Mouse (Mus musculus): ENCODE measurements around the gene Gosr1. TPM values are rescaled to one million over a fixed set of nuclear protein-coding genes. Genes with fewer than 3 reads are reported as not detected.
"Not testable (repeated sequence)": the region's sequence is repeated elsewhere in the genome, so short reads cannot be mapped to it uniquely, and the experiment has no call there.

Gene Gosr1
- total RNA-seq, 2 experiments from 2014 or later, result 30.7 to 32.9 TPM

GRCm38 (mm10) chr11:76735753-76736324 lies 27.5 kb downstream of the Gosr1 start:
- DNase-seq, result no peak

DNA sequence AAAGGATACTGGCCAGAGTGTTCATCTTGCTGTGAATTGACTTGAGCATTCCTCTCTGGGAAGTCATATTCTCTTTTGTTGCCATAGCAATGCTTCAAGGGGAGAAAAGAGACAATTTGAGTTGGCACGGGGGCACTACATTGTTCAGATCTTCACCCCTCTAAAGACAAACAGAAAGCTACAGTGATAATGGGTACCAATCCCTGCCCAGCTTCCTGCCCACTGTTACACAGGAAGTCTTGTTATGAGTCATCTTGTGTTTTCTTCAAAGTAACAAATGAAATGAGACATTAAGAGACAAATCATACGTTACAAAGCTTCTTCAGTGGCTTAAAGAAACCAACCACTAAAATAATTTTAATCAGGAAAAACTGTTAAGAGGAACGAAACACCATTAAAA lies 28.8 kb downstream of the Gosr1 start:
- intact Hi-C loops (cut with DNase I), result no loop called here
- no peak for DNase-seq

More at GRCm38 (mm10) chr11:76735753-76736324, 27.5 kb downstream of the Gosr1 start:
- intact Hi-C loops (cut with DNase I), result no loop called here

DNA sequence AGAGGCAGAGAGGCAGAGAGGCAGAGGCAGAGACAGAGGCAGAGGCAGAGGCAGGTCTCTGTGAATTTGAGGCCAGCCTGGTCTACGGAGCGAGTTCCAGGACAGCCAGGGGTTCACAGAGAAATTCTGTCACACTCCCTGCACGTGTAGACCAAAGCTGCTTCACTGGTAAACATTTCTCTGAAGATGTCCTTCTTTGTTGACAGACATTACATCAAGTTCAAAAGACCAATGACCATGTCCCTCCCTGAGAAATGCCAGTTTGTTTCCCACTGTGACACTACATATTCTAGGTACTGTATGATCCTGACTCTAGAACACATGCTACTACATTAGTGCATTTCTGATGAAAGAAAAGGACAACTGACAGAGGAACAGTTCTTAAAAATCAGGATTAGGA lies 32.7 kb downstream of the Gosr1 start:
- no peak for DNase-seq
- intact Hi-C loops (cut with DNase I), result no loop called here

GRCm38 (mm10) chr11:76728093-76728492 lies 35.3 kb downstream of the Gosr1 start:
- intact Hi-C loops (cut with DNase I), result no loop called here
- DNase-seq, result no peak

- DNase-seq, result no peak
- intact Hi-C loops (cut with DNase I), result no loop called here
Observed at GRCm38 (mm10) chr11:76723911-76724310, 39.5 kb downstream of the Gosr1 start.

- intact Hi-C loops (cut with DNase I), result no loop called here
- no peak for DNase-seq
Observed at GRCm38 (mm10) chr11:76717000-76717399, 46.4 kb downstream of the Gosr1 start.

GRCm38 (mm10) chr11:76709625-76710452 lies 53.5 kb downstream of the Gosr1 start:
- DNase-seq, result peak; percentile 45 to 46

DNA sequence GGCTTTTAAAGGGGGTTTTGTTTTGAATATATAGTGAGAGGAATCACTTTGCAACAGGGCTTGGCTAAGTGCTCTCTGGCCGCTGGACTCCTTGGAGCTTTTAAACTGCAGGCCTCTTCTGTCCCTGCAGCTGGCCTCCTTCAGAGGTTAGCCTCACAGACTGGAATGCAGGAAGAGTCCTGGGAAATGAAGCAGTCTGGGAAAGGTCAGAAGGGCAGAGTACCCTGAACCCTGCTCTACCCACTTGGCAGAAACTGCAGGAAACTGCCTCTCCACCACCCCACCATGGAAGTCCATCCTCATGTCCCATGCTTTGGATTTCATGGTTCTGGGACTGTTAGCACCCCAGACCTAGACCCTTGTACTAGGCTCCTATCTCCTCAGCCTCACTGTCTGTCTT lies 54.5 kb downstream of the Gosr1 start:
- intact Hi-C loops (cut with DNase I), result no loop called here
- no peak for DNase-seq

More at GRCm38 (mm10) chr11:76709625-76710452, 53.5 kb downstream of the Gosr1 start:
- intact Hi-C loops (cut with DNase I), result no loop called here

- peak; percentile 11 to 23 for DNase-seq
- intact Hi-C loops (cut with DNase I), result no loop called here
Observed at GRCm38 (mm10) chr11:76708066-76708465, 55.3 kb downstream of the Gosr1 start.

- intact Hi-C loops (cut with DNase I), result no loop called here
Observed at GRCm38 (mm10) chr11:76707656-76708055, 55.7 kb downstream of the Gosr1 start.

DNA sequence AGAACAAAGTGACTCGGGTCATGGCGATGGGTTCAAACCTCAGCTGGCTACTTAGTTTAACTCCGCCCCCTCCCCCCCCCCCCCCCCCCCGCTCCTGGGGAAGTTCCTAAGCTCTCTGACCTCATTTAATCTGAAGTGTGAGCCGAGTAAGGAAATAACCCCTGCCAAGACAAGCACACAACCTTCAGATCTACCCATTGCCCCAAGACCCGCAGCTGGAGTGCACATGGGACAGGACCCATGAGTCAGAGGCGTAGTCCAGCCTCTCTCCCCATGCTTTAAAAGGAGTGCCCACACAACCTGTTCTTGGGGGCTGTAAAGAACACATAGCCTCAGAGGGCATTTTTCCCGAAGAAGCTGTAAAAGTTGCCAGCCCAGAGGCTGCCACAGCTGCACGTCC lies 63.8 kb downstream of the Gosr1 start:
- intact Hi-C loops (cut with DNase I), result no loop called here
- no peak for DNase-seq

More at GRCm38 (mm10) chr11:76707656-76708055, 55.7 kb downstream of the Gosr1 start:
- DNase-seq, result no peak

- DNase-seq, result no peak
- intact Hi-C loops (cut with DNase I), result no loop called here
Observed at GRCm38 (mm10) chr11:76695810-76696209, 67.6 kb downstream of the Gosr1 start.

DNA sequence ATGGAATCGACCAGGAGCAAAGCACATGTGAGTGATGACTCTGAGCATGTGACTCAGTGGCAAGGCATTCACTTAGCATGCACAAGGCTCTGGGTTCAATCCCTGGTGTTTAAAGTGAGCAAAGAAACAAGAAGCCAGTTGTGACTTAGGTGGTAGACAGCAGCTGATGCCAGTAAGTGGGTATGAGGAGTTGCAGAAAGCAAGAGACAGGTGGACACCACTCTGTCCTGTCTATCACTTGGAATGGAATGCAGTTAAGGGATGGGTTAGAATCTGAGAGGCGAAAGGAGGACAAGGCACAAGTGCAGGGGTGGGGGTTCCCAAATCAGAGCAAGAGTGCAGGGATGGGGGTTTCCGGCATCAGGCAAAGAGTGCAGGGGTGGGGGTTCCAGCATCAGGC lies 71.3 kb downstream of the Gosr1 start:
- DNase-seq, result no peak
- intact Hi-C loops (cut with DNase I), result no loop called here

- DNase-seq, result no peak
- intact Hi-C loops (cut with DNase I), result no loop called here
Observed at GRCm38 (mm10) chr11:76685604-76686003, 77.8 kb downstream of the Gosr1 start.

DNA sequence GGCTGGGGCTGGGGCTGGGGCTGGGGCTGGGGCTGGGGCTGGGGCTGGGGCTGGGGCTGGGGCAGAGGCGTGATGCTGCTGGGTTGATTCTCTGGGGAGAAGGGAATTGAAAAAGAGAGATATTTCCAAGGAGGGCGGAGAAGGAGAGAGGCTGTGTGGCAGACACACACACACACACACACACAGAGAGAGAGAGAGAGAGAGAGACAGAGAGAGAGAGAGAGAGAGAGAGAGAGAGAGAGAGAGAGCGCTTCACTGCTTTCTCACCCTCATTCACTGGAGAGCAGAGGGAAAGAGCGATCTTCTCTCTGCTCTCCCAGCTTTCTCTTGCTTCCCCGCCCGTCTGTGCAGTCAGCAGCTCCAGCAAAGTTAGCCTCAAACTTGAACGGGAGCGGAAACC lies 83.9 kb downstream of the Gosr1 start, which contains the start of gene Trarg1:
Gene Trarg1, plus strand, starts transcription at position 301 of the 400 bp plus-strand sequence.
- intact Hi-C loops (cut with DNase I), result not testable (repeated sequence)
- peak; percentile 22 to 28 for DNase-seq

Other genes with a start within 250 kb of the Gosr1 start
- gene Abr, start 141.3 kb downstream of the Gosr1 start, total RNA-seq (2021), result 10 to 100 TPM; 33.9 to 41.2 TPM
- not detected for gene Bhlha9, start 91.1 kb downstream of the Gosr1 start, total RNA-seq (2021)
- 1 to 10 TPM; 4.2 to 6.7 TPM for gene Trarg1, start 83.8 kb downstream of the Gosr1 start, total RNA-seq (2021)
- gene Cpd, start 83.4 kb upstream of the Gosr1 start, total RNA-seq (2021), result 10 to 100 TPM; 66.5 to 71.9 TPM
- under 1 TPM; 0.24 to 0.55 TPM for gene Tmigd1, start 138.6 kb upstream of the Gosr1 start, total RNA-seq (2021)
- gene Blmh, start 161.2 kb upstream of the Gosr1 start, total RNA-seq (2021), result 10 to 100 TPM; 54.8 to 64.8 TPM
- 1 to 10 TPM in 1 of 2 experiments, under 1 TPM in 1; 0.60 to 1.3 TPM for gene Slc6a4, start 235.0 kb upstream of the Gosr1 start, total RNA-seq (2021)